Mouse (Mus musculus) retina, embryonic 14.5 days (tissue): ENCODE measurements around the gene Ndufb7.
"Not testable (repeated sequence)": the region's sequence is repeated elsewhere in the genome, so short reads cannot be mapped to it uniquely, and the experiment has no call there.

Experiments used
- DNase-seq: peaks from one replicate; pipeline ENCODE4 v3.0.0-alpha.2; 2015; ENCODE audit warnings: low spot score

The Ndufb7 gene

DNA sequence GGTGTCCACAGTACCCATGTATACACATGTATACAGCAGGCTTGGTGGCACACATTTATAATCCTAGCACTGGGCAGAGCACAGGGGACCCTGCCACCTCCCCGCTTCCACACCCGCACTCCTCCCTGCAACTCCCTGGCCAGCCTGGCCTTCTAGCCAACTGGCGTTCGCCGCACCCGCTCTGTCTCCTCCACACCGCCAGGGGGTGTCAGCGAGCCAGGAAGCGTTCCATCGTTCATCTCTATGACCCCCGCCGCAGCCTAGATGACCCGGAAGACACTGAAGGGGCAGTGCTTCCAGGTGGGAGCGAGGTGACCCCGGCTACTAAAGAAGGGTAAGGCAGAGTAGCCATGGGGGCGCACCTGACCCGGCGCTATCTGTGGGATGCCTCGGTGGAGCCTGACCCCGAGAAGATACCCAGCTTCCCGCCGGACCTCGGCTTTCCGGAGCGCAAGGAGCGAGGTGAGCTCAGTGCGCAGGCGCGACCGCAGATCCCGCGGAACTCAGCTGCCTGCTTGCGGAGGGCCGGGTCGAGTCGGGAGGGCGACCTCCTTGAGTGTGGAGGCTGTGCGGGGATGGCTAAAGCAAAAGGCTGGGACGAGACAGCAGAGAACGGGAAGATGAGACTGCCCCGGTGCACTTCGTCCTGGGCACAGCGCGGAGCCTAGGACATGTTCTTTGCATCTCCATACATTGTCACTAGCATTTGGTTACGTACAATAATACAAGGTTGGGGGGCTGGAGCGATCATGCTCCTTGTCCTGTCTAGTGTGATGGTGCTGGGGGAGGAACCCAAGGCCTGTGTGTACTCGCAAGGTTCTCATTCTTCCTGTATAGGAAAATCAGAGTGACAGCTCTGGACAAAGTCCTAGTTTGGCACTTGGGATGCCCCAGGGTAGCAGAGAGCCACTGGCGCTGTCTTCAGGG lies at the start of gene Ndufb7:
TSS of gene Ndufb7 (plus strand) at position 203 of the 927 bp plus-strand sequence.
- DNase-seq, result peak; percentile 95

DNA sequence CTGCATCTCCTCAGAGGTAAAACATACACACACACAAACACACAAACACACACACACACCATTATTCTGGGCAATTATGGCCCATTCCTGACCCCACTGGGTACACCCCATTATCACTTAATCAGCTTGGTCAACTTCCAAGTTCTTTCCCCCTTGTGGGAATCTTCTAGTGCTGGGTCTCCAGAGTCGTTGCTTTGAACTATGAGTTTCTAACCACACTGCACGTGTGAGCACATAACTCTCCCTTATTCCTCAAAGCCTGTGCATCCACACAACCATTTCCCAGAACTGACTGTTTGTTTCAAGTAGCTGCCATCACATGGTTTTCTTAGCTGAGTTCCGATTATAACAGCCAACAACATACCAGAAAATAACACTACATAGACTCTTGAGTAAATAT lies 46.0 kb upstream of the Ndufb7 start:
- DNase-seq, result no peak

DNA sequence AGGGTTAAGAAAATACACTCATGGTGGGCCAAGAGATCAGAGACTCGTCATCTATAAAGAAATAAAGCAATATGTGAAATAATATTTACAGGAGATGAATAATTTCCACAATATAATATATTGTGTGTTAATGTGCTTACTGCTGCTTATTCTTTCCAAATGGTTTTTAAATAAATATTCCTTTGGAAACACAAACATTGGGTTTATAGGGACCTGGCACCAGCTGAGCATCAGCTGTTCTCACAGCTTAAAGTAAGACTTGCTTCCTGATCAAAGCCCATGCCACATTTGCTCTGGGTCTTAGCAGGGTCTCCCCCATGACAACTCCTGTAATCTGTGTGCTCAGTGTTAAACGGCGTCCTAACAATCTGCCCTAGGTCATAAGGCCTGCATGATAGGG lies 45.6 kb upstream of the Ndufb7 start:
- not testable (repeated sequence) for DNase-seq

DNA sequence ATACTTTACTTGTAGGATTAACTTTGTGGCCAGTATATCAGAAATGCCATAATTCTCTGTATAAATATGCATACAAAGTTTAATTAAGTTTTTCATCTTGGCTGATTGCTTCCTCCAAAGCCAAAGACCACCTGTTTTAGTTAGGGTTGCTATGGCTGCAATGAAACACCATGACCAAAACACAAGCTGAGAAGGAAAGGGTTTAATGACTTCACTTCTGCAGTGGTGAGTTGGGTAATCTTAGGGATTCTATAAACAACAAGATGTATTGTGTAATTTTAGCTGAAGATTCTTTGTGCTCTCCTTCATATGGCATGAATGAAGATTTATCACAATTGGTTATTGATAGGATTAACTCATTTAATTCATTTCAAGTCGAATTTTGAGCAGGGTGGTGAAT lies 45.2 kb upstream of the Ndufb7 start:
- no peak for DNase-seq

DNA sequence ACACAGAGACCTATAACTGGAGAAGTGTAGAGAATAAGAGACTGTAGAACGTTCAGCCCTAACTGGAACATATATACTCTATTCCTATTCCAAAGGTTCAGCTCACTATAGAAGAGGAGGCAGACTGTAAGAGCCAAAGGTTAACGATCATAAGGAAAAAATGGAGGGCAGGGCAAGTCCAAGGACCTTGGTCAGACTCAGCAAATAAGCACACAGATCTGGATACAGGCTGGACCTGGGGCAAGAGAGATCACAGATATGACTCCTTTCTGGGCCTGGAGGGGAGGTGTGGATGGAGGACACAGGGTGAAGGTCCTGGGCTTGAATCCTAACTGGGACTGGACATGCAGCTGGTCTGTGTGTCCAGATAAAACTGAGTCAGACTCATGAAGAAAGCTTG lies 31.7 kb upstream of the Ndufb7 start:
- no peak for DNase-seq

DNA sequence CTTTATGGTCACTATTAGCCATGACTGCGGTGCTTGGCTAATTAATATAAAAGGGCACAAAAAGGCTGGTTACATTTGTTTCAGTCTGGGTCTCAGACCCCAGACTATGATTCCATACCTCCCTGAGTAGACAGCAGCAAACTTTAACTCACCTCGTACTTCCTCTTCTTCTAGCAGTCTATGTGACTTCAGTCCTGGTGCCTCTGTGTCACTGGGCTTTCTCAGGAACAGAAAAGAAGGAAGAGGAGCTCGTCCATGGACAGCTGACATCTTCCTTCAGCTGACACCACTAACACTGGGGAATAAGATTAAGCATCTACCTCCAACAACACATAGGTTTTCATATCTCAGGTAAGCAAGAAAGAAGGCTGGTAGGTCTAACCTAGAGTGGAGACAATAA lies 30.7 kb upstream of the Ndufb7 start, which contains the start of gene Olfr370:
TSS of gene Olfr370 (plus strand) at position 45 of the 400 bp plus-strand sequence.
- no peak for DNase-seq

DNA sequence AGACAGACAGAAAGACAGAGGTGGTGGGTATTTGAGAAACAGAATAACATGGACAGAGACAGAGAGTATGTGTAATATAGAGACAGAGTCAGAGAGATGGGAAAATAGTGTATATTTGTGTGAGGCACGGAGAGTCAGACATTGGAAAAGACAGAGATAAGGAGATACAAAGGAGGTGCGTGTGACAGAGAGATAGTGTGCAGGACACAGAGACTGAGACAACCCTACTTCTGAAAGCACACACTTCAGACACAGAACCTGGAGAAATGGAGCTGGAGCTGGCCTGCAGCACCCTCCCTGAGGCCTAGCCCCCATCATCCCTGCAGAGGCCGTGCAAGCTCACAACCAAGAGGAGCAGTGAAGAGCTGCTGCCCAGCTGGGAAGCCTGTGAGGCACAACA lies 3.8 kb upstream of the Ndufb7 start:
- DNase-seq, result no peak

DNA sequence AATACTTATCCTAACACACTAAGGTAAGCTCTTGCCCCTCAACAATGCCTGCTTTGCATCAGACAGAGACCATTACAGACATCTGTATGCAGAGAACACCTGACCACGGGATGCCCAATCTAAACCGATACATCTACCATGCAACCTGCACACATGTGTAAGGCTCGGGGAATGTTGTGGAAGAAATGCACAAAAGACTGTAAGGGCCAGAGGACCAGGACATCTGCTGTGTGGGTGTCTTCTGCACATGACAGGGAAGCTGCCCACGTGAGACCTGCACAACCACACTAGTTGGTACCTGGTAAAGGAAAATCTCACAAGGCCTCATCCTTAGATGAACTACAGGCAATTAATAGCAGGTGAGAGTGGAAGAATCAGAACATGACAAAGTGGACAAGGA lies 3.2 kb upstream of the Ndufb7 start:
- DNase-seq, result no peak

DNA sequence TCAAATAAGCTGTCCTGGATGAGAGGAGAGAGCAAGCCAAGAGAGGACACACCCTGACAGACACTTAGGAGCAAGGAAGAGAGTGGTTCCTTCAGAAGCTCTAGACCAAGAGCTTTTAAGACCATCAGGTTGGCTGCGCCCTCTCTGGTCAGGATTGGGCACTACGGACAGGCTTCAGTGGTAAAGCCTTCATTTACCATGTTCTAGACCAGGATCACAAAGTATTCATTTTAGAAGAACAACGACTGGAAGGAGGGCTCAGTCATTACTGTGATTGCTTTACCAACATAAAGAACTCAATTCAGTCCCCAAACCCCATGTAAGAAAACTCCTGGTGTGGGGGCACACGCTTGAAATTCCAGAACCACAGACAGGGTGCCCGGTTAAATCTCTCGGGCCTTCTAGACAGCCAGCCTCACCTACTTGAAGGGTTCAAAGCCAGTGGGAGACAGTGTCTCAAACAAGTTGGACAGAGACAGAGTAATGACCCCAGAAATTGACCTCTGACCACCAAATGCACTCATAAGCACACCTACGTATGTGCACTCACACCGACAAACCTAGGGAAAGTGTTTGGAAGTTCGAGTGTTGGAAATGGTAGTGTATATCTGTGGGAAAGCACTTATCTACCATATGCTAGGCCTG lies 618 bp upstream of the Ndufb7 start:
- no peak for DNase-seq

DNA sequence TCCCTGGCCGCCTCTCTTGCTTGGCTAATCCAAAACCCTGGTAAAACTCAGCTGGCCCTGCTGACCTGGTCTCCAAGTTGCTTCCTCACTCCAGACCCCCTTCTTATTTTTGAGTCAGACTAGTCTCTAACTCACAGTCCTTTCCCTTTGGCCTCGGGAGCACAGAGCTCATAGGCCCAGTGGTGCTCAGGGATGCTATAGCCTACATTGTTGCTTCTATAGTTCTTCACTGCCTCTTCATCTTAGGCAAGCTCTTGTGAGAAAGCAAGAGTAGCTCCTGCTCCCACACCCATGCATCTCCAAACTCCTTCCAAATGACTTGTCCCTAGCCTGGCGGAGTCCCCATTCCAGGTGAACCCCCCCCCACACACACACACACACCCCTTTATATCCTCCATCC lies 1.2 kb downstream of the Ndufb7 start:
- DNase-seq, result no peak

DNA sequence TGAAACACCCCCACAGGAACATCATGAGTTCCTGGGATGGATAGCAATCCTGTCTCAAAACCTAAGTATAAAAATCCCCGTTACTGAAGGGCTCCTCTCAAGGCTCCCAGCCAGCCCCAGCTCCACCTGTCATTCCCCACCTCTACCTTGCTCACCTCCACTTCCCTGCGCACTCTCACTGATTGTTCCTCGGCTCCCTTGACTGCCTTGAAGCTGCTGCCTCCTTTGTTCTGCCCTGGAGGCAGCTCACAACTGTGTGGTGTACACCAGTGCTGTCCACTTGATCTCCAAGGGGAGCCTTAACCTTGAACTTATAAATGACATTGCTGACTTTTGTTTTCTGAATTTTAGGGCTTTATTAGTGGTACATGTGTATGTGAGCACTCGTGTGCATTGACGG lies 1.7 kb downstream of the Ndufb7 start:
- no peak for DNase-seq

DNA sequence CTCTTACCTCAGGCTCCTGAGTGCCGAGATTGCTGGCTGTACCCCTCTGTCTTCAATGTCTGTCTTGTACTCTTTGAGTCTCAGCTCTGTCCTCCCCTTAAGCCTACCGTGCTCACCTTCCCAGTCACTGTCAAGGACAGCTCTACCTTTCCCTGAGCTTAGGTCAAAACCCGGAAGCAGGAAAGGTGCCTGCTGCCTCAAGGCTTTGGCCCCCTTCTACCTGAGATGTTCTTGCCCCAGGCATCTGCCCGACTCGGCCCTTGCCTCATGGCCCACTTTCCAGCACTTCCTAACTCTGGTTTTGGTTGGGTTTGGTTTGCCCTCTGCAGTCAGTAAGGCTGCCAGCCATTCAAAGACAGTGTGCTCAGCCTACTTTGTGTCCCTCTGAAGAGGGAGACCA lies 2.3 kb downstream of the Ndufb7 start:
- DNase-seq, result no peak

DNA sequence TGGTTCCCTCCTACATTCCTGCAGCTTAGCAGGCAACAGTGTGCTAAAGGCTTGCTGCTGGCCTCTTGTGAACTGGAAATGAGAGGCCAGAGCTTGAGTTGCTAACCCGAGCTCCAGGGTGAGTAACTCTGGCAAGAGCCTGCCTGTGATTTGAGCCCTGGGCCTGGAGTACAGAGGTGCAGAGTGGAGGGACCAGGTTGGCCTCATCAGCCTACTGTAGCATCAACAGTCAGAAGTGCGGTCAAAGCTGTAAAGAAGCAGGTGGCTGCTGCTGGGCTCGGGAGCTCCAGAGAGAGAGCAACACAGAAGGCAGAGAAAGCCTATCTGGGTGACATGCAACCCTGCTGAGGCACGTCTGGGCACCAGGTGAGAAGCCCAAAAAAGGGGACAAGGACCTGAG lies 2.7 kb downstream of the Ndufb7 start:
- no peak for DNase-seq

DNA sequence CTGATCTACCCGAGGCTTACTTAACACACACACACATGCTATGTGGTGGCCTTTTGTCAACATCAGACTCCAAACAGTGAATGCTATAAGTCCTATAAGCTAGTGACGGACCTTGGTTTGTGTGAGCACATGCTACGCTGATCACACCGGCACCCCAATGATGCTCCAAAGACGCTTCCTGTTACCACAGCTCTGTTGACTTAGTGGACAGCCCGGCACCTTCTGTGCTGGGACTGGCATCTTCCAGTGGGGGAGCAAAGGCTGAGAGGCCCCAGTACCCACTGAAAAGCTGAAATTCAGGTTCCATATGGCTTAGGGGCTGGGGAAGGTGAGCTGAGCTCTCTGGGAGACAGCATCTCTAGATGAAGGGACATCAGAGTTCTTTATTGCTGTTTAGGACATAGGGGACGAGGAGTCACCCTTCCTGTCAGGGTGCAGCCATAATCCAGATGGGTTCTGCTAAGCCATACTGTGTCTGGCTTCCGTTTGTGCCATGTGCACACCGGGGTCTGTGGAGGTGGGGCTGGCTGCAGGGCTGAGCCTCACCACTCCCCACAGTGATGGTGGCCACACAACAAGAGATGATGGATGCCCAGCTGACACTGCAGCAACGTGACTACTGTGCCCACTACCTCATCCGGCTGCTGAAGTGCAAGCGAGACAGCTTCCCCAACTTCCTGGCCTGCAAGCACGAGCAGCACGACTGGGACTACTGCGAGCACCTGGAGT lies 4.0 kb downstream of the Ndufb7 start:
- DNase-seq, result no peak

DNA sequence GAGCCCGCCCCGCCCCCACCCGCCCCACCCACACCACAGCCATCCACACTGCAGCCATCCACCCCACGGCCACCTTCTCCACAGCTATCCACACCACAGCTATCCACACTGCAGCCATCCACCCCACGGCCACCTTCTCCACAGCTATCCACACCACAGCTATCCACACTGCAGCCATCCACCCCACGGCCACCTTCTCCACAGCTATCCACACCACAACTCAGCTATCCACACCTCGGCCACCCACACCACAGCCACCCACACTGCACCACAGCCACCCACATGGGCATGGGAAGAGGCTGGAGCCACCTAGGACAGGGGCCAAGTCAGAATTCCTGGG lies 4.5 kb downstream of the Ndufb7 start:
- not testable (repeated sequence) for DNase-seq

DNA sequence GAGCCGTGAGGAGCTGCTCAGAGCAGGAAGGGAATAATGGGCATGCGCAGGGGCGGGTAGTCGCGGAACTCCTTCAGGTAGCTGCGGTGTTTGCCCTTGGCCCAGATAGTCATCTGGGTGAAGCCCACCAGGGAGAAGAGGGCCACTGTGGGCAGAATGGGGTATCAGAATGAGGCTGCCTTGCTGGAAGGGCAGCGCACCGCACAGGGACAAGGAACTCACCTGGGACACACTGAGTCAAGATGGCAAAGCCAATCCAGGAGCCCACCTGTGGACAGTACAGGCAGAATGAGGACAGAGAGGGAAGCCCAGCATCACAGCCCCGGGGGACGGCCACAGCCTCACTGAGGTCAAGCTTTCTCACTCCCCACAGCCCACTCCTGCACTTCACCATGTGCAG lies 5.3 kb downstream of the Ndufb7 start:
- DNase-seq, result no peak

DNA sequence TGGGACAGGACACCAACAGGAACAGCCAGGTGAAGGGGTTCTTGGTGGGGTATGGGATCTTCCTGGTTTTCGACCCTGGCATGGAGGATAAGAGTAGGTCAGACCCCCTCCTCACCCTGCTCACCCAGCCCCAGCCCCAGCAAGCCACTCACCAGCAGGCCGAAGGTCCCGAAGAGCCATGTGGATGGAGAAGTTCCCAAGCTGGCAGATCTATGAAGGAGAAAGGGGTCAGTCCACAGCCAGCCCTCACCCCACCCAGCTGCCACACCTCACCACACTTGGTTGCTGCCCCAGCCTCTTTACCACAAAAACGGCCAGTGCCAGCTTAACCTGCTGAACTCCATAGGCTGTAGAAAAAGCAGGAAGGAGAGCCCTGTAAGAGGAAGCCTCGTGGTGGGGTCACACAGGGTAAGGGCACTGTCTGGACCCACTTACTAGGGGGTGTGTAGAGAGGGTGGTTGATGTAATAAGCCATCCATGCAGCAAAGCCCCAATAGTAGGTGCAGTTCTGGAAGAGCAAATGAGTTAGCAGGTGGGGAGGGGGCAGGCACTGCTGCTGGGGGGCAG lies 5.9 kb downstream of the Ndufb7 start:
- DNase-seq, result no peak

DNA sequence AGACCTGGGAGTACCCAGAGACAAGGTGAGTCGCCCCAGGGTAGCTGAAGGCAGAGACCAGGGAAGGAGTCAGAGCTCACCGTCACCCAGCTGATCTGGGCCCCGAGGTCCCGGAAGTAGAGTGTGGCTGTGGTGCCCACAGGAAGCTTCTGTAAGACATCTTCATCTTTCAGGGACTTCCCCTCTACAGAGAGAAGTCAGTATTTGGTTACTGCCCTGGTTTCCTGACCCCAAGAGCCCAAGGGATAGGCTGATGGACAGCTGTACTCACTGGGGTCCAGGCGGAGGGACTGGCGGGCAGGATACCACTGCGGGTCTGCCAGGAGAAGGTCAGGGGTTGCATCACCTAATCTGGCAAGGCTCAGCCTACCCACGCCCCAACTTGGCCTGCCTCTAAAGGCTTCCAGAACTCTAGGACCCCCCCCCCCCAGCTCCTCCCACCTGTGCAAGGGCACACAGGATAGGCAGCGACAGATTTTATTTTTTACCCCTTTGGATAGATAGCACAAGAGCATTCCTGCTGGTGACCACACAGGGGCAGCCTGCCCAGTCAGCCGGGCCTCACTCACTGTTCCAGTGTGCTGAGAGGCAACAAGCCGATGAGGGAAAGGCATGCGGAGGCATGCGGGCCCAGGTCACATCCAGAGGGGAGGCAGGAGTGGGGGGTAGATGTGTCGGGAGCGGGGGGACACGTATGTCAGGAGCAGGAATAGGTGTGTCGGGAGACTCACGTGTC lies 6.8 kb downstream of the Ndufb7 start:
- DNase-seq, result no peak

DNA sequence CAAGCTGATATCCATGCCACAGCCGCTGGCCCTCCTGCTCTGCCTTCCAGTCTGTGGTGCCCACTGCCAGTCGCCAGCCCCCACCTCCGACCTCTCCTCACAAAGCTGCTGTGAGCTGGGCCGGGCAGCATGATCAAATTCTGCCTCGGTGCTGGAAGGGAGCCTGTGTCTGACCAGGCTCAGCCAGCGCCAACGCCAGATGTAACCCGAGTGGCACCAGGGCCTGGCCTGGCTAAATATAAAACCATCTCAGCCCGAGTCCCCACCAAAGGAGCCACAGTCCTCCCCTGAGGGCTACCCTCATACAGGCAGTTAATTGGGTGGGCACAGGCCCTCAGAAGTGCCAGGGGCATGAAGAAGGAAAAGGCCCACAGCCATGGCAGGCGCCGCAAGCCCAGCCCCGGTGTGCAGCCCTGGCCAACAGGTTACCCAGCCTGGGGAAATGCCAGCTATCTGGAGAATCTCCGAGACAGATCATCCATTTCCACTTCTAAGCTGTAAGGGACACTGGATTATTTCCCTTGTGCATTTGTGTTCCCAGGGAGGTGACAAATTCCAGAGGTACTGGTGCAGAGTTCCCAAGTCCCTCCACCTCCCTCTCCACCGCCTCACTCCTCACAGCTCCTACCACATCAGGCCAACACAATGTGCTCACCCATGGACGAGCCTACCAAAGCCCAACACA lies 8.3 kb downstream of the Ndufb7 start:
- DNase-seq, result no peak

DNA sequence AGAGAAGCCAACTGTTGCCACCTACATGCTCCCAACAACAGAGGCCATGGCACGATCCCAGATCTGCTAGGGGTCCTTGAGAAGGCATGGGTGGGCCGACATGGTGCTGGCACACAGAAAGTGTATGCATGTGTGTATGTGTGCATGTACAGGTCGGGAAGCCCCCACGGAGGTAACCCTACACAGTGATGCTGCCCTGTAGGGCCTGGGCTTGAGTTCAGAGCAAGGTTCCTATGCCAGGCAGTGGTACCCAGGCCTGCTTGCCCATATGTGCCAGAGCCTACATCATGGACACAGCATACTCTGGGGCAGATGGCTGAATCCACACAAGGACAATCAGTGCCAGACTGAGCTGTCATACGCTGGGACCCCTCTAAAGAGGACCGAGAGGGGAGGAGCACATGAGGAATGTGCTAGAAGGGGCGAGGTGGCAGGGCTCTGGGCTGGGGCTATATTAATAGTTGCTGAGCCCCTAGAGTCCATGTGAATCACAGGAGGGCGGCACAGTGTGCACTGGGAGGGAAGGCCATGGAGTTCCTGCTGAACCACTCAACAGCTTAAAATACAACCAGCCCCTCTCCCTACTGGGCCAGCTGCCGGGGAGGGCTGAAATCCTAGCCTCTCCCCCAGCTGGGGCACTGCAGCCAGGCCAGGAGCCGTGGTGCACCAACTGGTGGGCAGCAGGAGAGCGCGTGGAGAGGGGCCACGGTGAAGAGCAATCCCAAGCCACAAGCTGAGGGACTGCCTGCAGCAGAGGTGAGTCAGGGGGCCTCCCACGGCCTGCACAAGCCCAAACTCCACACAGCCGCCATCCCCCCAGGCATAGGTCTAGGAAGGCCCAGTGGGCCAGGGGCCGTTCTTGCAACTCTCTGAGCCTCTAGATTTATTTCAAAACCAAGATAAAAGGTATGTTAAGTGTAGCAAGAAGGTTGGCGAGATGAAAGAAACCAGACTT lies 9.4 kb downstream of the Ndufb7 start:
- DNase-seq, result no peak
